Mouse (Mus musculus) regulatory T cell (primary cell): ENCODE results near the gene Cfap44.

Experiments used
- in situ Hi-C: fragments of 300-600 bp; cut with MboI, MseI; formaldehyde crosslinking; loops from one replicate; pipeline ENCODE4 v1.15.1; 2025; ENCODE audit warnings: high pct_unique_total_duplicates

Gene Cfap44

GRCm38 (mm10) chr16:44394577-44395243 lies at the start of gene Cfap44:
Gene Cfap44 (plus strand): TSS chr16:44394796.
- in situ Hi-C loops, result no loop called here

- in situ Hi-C loops, result loop anchor here (25.0 kb wide), 1 partner anchor 1390 kb away; the partner anchor contains the start of gene Abhd10
Observed at GRCm38 (mm10) chr16:44347071-44347901, 47.3 kb upstream of the Cfap44 start, which contains the start of gene Spice1. Gene Spice1 (plus strand): TSS chr16:44347121.

DNA sequence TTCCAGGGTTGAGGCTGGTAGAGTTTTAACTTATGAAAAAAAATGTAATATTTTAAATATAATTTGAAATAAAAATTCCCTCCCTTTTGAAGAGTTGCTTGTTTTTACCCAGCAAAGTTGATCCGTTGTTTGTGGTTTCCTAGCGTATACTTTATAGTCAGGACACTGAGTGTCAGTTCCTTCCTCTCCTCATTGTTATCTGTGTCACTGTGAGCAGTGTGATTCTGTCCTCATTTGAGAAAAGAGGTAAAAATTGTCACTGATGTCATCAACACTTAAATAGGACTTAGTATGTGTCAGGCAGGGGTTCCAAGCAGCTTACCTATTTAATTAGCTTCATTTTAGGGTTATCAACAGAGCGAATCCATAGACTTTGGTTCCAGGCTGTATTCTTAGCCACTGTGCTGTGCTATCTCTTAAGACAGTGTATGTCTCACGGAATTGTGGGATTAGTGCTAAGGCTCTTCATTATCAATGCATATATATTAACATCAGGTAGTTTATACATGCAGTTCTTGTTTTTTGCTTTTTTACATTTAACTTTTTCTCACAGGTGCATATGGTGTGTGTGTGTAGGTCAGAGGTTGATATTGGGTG lies 44.7 kb upstream of the Cfap44 start:
- in situ Hi-C loops, result loop anchor here (25.0 kb wide), 1 partner anchor 1387 kb away; the partner anchor contains the start of gene Abhd10

GRCm38 (mm10) chr16:44356291-44356690 lies 38.3 kb upstream of the Cfap44 start:
- in situ Hi-C loops, result no loop called here

DNA sequence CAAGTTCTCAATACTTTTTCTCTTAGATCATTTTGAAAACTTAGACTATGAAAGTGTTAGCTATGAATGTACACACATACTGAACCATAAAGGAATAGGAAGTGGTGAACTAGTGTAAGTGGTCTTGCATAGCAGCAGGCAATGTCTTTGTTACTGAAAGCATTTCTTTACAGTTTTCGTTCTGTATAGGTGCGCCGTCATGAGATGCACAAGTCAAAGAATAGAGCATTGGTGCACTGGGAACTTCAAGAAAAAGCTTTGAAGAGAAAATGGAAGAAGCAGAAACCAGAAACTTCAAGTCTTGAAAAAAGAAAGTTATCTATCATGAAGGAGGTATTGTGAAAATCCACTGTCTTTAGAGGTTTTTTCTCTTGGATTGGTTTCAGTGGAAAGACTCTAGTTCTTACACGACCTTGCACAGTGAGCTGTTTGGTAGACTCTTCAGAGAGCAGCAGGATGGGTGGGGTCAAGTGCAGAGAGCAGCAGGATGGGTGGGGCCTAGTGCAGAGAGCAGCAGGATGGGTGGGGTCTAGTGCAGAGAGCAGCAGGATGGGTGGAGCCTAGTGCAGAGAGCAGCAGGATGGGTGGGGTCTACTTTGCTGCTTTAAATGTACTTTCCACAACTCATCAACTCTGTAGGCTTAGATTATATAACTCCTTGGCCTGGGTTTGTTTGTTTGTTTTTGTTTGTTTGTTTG lies 36.9 kb upstream of the Cfap44 start:
- in situ Hi-C loops, result no loop called here

GRCm38 (mm10) chr16:44361921-44362890 lies 32.4 kb upstream of the Cfap44 start:
- in situ Hi-C loops, result loop anchor here (5.0 kb wide), 1 partner anchor 120 kb away; no protein-coding TSS in a partner anchor

GRCm38 (mm10) chr16:44365522-44365921 lies 29.1 kb upstream of the Cfap44 start:
- in situ Hi-C loops, result no loop called here

DNA sequence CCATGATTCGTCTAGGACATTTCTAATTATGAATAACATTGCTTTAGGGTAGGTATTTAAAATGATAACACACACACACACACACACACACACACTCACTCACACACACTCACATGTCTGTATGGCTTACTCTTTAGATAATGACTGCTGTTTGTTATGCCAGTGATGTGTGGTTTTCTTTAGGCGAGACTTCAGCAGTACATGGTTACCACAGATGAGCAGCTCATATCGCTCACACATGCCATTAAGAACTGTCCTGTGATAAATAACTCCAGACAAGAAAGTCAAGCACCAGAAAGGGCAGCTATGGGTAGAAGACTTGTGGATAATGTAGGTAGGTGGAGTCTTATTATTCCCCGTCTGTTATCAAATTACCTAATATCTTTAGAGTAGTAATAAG lies 19.1 kb upstream of the Cfap44 start:
- in situ Hi-C loops, result no loop called here

DNA sequence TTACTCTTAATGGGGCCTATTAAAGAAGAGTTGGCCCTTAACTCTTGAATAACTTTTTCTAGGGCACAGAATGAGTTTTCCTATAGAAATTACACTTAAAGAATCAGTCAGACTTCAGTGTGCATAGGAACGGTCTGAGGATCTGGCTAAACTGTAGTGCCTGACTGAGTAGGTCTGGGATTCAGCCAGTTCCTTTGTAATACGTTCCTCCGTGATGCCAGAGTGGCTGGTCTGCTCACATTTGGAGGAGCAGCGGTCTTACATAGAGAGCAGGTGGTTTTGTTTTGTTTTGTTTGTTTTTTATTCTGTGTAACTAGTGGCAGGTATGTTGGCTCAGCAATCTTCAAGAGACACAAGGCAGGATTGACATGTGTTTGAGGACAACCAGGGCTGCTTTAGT lies 14.6 kb upstream of the Cfap44 start:
- in situ Hi-C loops, result no loop called here

- in situ Hi-C loops, result no loop called here
Observed at GRCm38 (mm10) chr16:44381578-44381977, 13.0 kb upstream of the Cfap44 start.

- in situ Hi-C loops, result no loop called here
Observed at GRCm38 (mm10) chr16:44383549-44383948, 11.0 kb upstream of the Cfap44 start.

DNA sequence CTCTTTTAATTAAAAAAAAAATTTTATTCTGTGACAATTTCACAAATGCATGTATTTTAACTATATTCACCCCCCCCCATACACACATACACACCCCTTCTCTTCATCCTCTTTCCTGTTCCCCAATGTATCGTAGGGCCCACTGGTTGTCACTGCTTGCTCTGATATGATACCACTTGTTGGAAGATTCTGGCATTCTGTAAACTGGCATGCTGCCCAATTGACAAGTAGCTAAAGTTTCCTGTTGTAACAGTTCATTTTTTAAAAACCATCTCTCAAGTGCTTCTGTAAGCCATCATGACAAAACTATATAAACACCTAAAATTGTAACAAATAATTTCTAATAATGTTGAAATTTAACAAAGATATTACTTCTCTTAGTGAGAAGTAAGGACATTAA lies 10.3 kb upstream of the Cfap44 start:
- in situ Hi-C loops, result no loop called here

- in situ Hi-C loops, result no loop called here
Observed at GRCm38 (mm10) chr16:44391877-44392548, 2.6 kb upstream of the Cfap44 start.

DNA sequence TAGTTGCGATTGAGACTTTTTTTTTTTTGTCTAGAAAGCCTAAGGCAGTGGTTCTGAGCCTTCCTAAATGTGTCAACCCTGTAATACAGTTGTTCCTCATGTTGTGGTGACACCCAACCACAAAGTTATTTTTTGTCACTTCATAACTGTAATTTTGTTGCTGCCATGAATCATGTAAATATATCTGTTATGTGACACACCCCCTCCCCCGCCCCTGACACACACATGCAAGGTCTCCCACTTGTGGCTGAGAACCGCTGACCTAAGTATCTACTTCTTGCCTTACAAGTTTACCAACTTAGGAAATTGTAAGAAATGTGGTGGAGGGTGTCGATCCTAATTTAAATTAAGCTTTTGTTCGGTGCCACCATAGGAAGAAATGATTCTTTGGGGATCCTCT lies 10.3 kb downstream of the Cfap44 start:
- in situ Hi-C loops, result no loop called here

GRCm38 (mm10) chr16:44407211-44407610 lies 12.6 kb downstream of the Cfap44 start:
- in situ Hi-C loops, result no loop called here

GRCm38 (mm10) chr16:44408290-44408689 lies 13.7 kb downstream of the Cfap44 start:
- in situ Hi-C loops, result no loop called here

DNA sequence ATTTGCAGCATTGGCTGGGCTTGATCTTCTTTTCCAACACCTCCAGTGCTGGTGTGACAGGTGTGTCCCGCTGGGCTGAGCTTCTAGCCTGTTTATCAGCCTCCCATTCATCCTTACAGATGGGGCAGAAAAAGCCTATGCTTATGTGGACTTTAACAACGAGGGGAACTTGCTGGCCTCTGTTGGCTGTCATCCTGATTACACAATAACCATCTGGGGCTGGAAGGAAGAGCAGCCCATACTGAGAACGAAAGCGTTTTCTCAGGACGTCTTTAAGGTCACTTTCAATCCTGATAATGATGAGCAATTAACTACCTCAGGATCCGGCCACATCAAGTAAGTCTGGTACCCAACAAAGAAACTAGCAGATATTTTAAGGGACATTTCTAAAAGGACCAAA lies 15.6 kb downstream of the Cfap44 start:
- in situ Hi-C loops, result no loop called here

DNA sequence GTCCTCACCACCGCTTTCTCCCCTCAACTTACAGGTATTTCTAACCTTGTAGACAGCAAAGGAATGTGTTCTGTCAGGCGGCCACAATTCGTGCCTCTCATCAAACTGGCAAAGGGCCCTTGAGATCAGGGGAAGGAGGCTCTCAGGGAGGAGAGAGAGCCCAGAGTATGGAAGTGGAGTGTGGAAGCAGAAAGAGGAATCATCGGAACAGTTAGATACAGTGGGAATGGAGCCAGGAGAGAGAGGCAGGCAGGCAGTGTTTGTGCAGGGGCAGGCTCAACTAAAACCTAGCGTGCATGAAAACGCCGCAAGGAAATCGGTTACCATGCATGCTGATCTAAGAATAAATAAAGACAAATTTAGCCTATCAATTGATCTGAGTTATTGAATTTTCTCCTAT lies 23.0 kb downstream of the Cfap44 start:
- in situ Hi-C loops, result no loop called here

DNA sequence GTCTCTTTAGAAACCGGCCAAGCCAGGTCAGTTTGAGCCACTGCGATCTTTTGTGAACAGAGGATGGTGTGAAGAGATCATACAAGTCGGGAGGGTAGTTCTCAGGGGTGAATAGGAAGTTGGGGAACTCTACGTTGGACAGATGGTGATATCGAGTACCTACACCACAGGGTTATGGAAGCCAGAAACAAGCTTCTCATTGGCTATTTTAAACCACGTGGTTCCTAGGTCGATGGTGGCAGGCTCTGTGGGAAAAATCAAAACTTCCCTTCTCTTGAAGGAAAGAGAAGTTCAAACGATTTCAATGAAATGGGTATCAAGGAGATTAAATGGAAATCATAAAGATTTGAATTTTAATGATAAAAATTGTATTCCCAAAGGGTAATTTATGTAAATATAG lies 27.1 kb downstream of the Cfap44 start:
- in situ Hi-C loops, result no loop called here

DNA sequence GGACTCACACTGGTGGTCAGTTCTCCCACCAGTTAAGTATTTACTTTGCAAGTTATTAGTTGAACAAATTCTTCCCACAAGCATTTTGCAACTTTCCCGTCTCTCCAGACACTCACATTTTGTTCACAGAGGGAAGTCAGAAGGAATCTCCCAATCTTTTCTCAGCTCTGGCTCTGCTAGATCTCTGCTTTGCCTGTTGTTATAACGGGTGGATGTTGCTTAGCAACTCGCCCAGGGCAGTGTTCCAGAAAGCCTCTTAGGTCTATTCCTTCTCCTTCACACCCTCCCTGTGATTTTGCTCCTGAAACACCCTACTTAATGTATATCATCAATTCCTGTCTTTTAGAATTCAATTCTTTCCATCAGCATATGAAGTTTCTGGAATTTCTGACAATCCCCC lies 28.9 kb downstream of the Cfap44 start:
- in situ Hi-C loops, result no loop called here
